Mouse (Mus musculus) MEL (cell line): Measurements from ENCODE around the gene Trim59. TPM values are rescaled to one million over a fixed set of nuclear protein-coding genes. Genes with fewer than 3 reads are reported as not detected.

Experiments
- DNase-seq: peaks from one replicate; pipeline ENCODE4 v3.0.0; 2011; ENCODE audit warnings: low read depth, low spot score
- H3K27ac ChIP-seq: 2 replicates; pipeline ENCODE4 v1.5.1; 2012; ENCODE audit warnings: low read depth, mild to moderate bottlenecking, control low read depth, low read length, moderate library complexity; ENCODE audit not compliant: control insufficient read depth
- H3K27me3 ChIP-seq, 2 experiments: fragments of 150-350 bp in 1 of 2; sonication (generic) in 1 of 2; 2 replicates each; pipeline ENCODE4 v1.6.1; 2012; ENCODE audit warnings: low read length in 2 of 2, mild to moderate bottlenecking in 2 of 2, improper control_type of control experiment in 1 of 2, moderate library complexity in 1 of 2; ENCODE audit not compliant: insufficient read depth in 2 of 2, control insufficient read depth in 1 of 2
- H3K36me3 ChIP-seq, 2 experiments: 2 replicates each; pipeline ENCODE4 v1.6.1; 2012 to 2014; ENCODE audit warnings: low read length in 2 of 2, improper control_type of control experiment in 1 of 2, inconsistent platforms in 1 of 2, mild to moderate bottlenecking in 1 of 2; ENCODE audit not compliant: insufficient read depth in 2 of 2, control insufficient read depth in 1 of 2
- H3K4me1 ChIP-seq, 2 experiments: fragments of 150-350 bp in 1 of 2; sonication (generic) in 1 of 2; 2 replicates each; pipeline ENCODE4 v1.6.1; 2012; ENCODE audit warnings: low read length in 2 of 2, improper control_type of control experiment in 1 of 2, mild to moderate bottlenecking in 1 of 2; ENCODE audit not compliant: insufficient read depth in 2 of 2, control insufficient read depth in 1 of 2
- H3K4me3 ChIP-seq, 2 experiments: fragments of 150-350 bp in 1 of 2; sonication (generic) in 1 of 2; 2 replicates each; pipeline ENCODE4 v1.5.1; 2012; ENCODE audit warnings: low read depth in 2 of 2, low read length in 2 of 2, mild to moderate bottlenecking in 2 of 2, moderate library complexity in 2 of 2, control low read depth in 1 of 2, improper control_type of control experiment in 1 of 2; ENCODE audit not compliant: control insufficient read depth in 1 of 2, insufficient read depth in 1 of 2
- H3K79me2 ChIP-seq: 2 replicates; pipeline ENCODE4 v1.6.1; 2012; ENCODE audit warnings: mild to moderate bottlenecking, low read length, moderate library complexity; ENCODE audit not compliant: control insufficient read depth, poor library complexity, insufficient read depth
- H3K9ac ChIP-seq: 2 replicates; pipeline ENCODE4 v1.6.1; 2012; ENCODE audit warnings: low read depth, mild to moderate bottlenecking, control low read depth, low read length, moderate library complexity; ENCODE audit not compliant: control insufficient read depth, poor library complexity, severe bottlenecking
- H3K9me3 ChIP-seq: fragments of 150-350 bp; sonication (generic); replicated peaks from 2 replicates; pipeline ENCODE4 v1.6.1; 2012; ENCODE audit warnings: mild to moderate bottlenecking, low read length, improper control_type of control experiment, moderate library complexity; ENCODE audit not compliant: insufficient read depth
- CHD1 ChIP-seq: IDR thresholded peaks from 2 replicates; pipeline ENCODE4 v1.6.1; 2012; ENCODE audit warnings: low read depth, mild to moderate bottlenecking, inconsistent platforms, low read length, improper control_type of control experiment
- CTCF ChIP-seq, 3 experiments: IDR thresholded peaks in 2 of 3; conservative IDR thresholded peaks in 1 of 3; 2 replicates each; pipeline ENCODE4 v1.5.1; 2011 to 2012; ENCODE audit warnings: low read length in 3 of 3, low read depth in 2 of 3, mild to moderate bottlenecking in 2 of 3, improper control_type of control experiment in 1 of 3, inconsistent platforms in 1 of 3, mixed read lengths in 1 of 3, moderate library complexity in 1 of 3; ENCODE audit not compliant: control insufficient read depth in 1 of 3, insufficient read depth in 1 of 3, poor library complexity in 1 of 3, severe bottlenecking in 1 of 3
- ELF1 ChIP-seq: IDR thresholded peaks from 2 replicates; pipeline ENCODE4 v1.6.1; 2014; ENCODE audit warnings: low read depth, mild to moderate bottlenecking, inconsistent platforms, low read length, improper control_type of control experiment, moderate library complexity
- EP300 ChIP-seq, 2 experiments: IDR thresholded peaks; 2 replicates each; pipeline ENCODE4 v1.6.1; 2011; ENCODE audit warnings: improper control_type of control experiment in 2 of 2, low read length in 2 of 2, low read depth in 1 of 2, mild to moderate bottlenecking in 1 of 2
- JUND ChIP-seq: IDR thresholded peaks from 2 replicates; pipeline ENCODE4 v1.6.1; 2011; ENCODE audit warnings: low read depth, mild to moderate bottlenecking, improper control_type of control experiment, low read length
- MAZ ChIP-seq: IDR thresholded peaks from 2 replicates; pipeline ENCODE4 v1.6.1; 2012; ENCODE audit warnings: low read depth, mild to moderate bottlenecking, inconsistent platforms, low read length, improper control_type of control experiment
- MEF2A ChIP-seq: IDR thresholded peaks from 2 replicates; pipeline ENCODE4 v1.6.1; 2014; ENCODE audit warnings: low read depth, mild to moderate bottlenecking, inconsistent platforms, low read length, improper control_type of control experiment; ENCODE audit not compliant: poor library complexity, insufficient replicate concordance, severe bottlenecking; ENCODE audit errors: extremely low read depth
- MXI1 ChIP-seq: IDR thresholded peaks from 2 replicates; pipeline ENCODE4 v1.6.1; 2011; ENCODE audit warnings: mild to moderate bottlenecking, low read depth, low read length, improper control_type of control experiment
- MYC ChIP-seq: IDR thresholded peaks from 2 replicates; pipeline ENCODE4 v1.6.1; 2011; ENCODE audit warnings: low read depth, mild to moderate bottlenecking, low read length, improper control_type of control experiment, moderate library complexity
- NELFE ChIP-seq: IDR thresholded peaks from 2 replicates; pipeline ENCODE4 v1.6.1; 2011; ENCODE audit warnings: low read depth, low read length, improper control_type of control experiment
- NRF1 ChIP-seq: IDR thresholded peaks from 2 replicates; pipeline ENCODE4 v1.6.1; 2014; ENCODE audit warnings: low read depth, mild to moderate bottlenecking, inconsistent platforms, low read length, improper control_type of control experiment, moderate library complexity; ENCODE audit not compliant: poor library complexity, insufficient read depth, severe bottlenecking
- POLR2AphosphoS2 ChIP-seq: IDR thresholded peaks from 2 replicates; pipeline ENCODE4 v1.6.1; 2011; ENCODE audit warnings: low read length, improper control_type of control experiment
- POLR2AphosphoS5 ChIP-seq: IDR thresholded peaks from 2 replicates; pipeline ENCODE4 v1.6.1; 2012; ENCODE audit warnings: low read depth, borderline replicate concordance, mild to moderate bottlenecking, inconsistent platforms, low read length, moderate library complexity, mixed read lengths
- RAD21 ChIP-seq: IDR thresholded peaks from 2 replicates; pipeline ENCODE4 v1.6.1; 2011; ENCODE audit warnings: mild to moderate bottlenecking, low read depth, low read length, improper control_type of control experiment
- RCOR1 ChIP-seq: IDR thresholded peaks from 2 replicates; pipeline ENCODE4 v1.6.1; 2012; ENCODE audit warnings: low read depth, mild to moderate bottlenecking, inconsistent platforms, low read length, improper control_type of control experiment
- SIN3A ChIP-seq: IDR thresholded peaks from 2 replicates; pipeline ENCODE4 v1.6.1; 2012; ENCODE audit warnings: low read length, improper control_type of control experiment, inconsistent platforms
- SMC3 ChIP-seq: IDR thresholded peaks from 2 replicates; pipeline ENCODE4 v1.6.1; 2011; ENCODE audit warnings: low read depth, low read length, improper control_type of control experiment
- TCF12 ChIP-seq: IDR thresholded peaks from 2 replicates; pipeline ENCODE4 v1.6.1; 2014; ENCODE audit warnings: low read depth, mild to moderate bottlenecking, inconsistent platforms, low read length, improper control_type of control experiment, moderate library complexity
- UBTF ChIP-seq: IDR thresholded peaks from 2 replicates; pipeline ENCODE4 v1.6.1; 2012; ENCODE audit warnings: low read depth, mild to moderate bottlenecking, inconsistent platforms, low read length, improper control_type of control experiment, moderate library complexity, borderline replicate concordance; ENCODE audit not compliant: insufficient read depth
- USF1 ChIP-seq: IDR thresholded peaks from 2 replicates; pipeline ENCODE4 v1.6.1; 2014; ENCODE audit warnings: low read depth, mild to moderate bottlenecking, inconsistent platforms, low read length, improper control_type of control experiment, moderate library complexity
- ZNF384 ChIP-seq: IDR thresholded peaks from 2 replicates; pipeline ENCODE4 v1.6.1; 2012; ENCODE audit warnings: low read depth, mild to moderate bottlenecking, inconsistent platforms, low read length, improper control_type of control experiment
- polyA plus RNA-seq, 2 experiments: library from polyadenylated mRNA; stranded (reverse) in 1 of 2; unstranded in 1 of 2; fragments of >175 nt in 1 of 2; fragments of >200 nt in 1 of 2; gene quantifications; 2 replicates each; pipeline versions ENCODE4 v1.2.1 to v1.2.4; 2012; ENCODE audit warnings: low replicate concordance in 2 of 2, low read depth in 1 of 2; ENCODE audit not compliant: insufficient read length in 2 of 2, insufficient read depth in 1 of 2, missing spikeins in 1 of 2
- total RNA-seq: library from RNA; depleted of rRNA; stranded (reverse); fragments of 300-350 nt; gene quantifications from 2 replicates; pipeline ENCODE4 v1.2.3, GENCODE M21; 2012

Gene Trim59
- total and polyA plus RNA-seq, 3 experiments = 11.3 to 17.4 TPM; not detected in 1

GRCm38 (mm10) chr3:69041298-69041697 lies 3.3 kb downstream of the Trim59 start:
- no peak for DNase-seq
- peaks cover 13% of the 10 kb centered on the region in 2 experiments for H3K4me1 ChIP-seq
- H3K9me3 ChIP-seq = no peaks in the 10 kb centered on the region
- peaks cover 43% of the 10 kb centered on the region for H3K79me2 ChIP-seq
- no peak overlapping the region for H3K27ac ChIP-seq
- H3K4me3 ChIP-seq = peak overlapping the region; percentile 24 to 83; a peak in 2 of 4 replicates
- H3K9ac ChIP-seq = peak overlapping the region; percentile 35; the same call in 1 of the 2 replicates
- peaks cover 35 to 39% of the 10 kb centered on the region in 2 experiments for H3K36me3 ChIP-seq
- no peaks in the 10 kb centered on the region for H3K27me3 ChIP-seq
- TF ChIP-seq JUND (no peak), MYC (no peak), RCOR1 (no peak), ELF1 (no peak), MAZ (no peak), SIN3A (no peak), CHD1 (no peak), RAD21 (no peak), NRF1 (no peak), UBTF (no peak), CTCF (IDR thresholded peaks at IDR 0.05 in 2 of 3, conservative IDR thresholded peaks at IDR 0.05 in 1 of 3; ENCODE audit: control insufficient read depth in 1 of 3, insufficient read depth in 1 of 3, low read depth in 2 of 3, low read length in 3 of 3, poor library complexity in 1 of 3, severe bottlenecking in 1 of 3) (no peak), NELFE (no peak), ZNF384 (no peak), TCF12 (no peak), EP300 (IDR thresholded peaks at IDR 0.05; ENCODE audit: low read depth in 1 of 2, low read length in 2 of 2) (no peak), USF1 (no peak), MXI1 (no peak), POLR2AphosphoS5 (no peak), POLR2AphosphoS2 (no peak), SMC3 (no peak)

GRCm38 (mm10) chr3:69040105-69040504 lies 4.5 kb downstream of the Trim59 start:
- H3K79me2 ChIP-seq = peaks cover 40% of the 10 kb centered on the region
- H3K27me3 ChIP-seq = no peaks in the 10 kb centered on the region
- no peak overlapping the region for H3K4me3 ChIP-seq
- peaks cover 7 to 9% of the 10 kb centered on the region in 2 experiments for H3K4me1 ChIP-seq
- TF ChIP-seq CHD1 = no peak
- TF ChIP-seq UBTF = no peak
- no peak for TF ChIP-seq RAD21
- no peak for TF ChIP-seq POLR2AphosphoS2
- no peak for TF ChIP-seq USF1
- no peak for TF ChIP-seq NELFE
- no peak for TF ChIP-seq MEF2A
- TF ChIP-seq CTCF (IDR thresholded peaks at IDR 0.05 in 2 of 3, conservative IDR thresholded peaks at IDR 0.05 in 1 of 3; ENCODE audit: control insufficient read depth in 1 of 3, insufficient read depth in 1 of 3, low read depth in 2 of 3, low read length in 3 of 3, poor library complexity in 1 of 3, severe bottlenecking in 1 of 3) = no peak
- H3K36me3 ChIP-seq = peaks cover 34 to 45% of the 10 kb centered on the region in 2 experiments
- DNase-seq = no peak
- H3K9me3 ChIP-seq = no peaks in the 10 kb centered on the region
- H3K27ac ChIP-seq = no peak overlapping the region
- no peak overlapping the region for H3K9ac ChIP-seq
